Mouse (Mus musculus) small intestine, adult 2 months (tissue): ENCODE data around the gene Pzp. TPM values are rescaled to one million over a fixed set of nuclear protein-coding genes. Genes with fewer than 3 reads are reported as not detected.

ENCODE experiments used
- H3K27ac ChIP-seq: fragments of 200-500 bp; 2 replicates; pipeline ENCODE4 v1.5.1; 2012; ENCODE audit warnings: low read depth, low read length, control low read depth, inconsistent platforms; ENCODE audit not compliant: insufficient read depth
- H3K27me3 ChIP-seq: fragments of 200-500 bp; 2 replicates; pipeline ENCODE4 v1.6.1; 2012; ENCODE audit warnings: mild to moderate bottlenecking, moderate library complexity, low read length, inconsistent platforms; ENCODE audit not compliant: control insufficient read depth, insufficient read depth
- H3K36me3 ChIP-seq: fragments of 200-500 bp; 2 replicates; pipeline ENCODE4 v1.6.1; 2012; ENCODE audit warnings: mild to moderate bottlenecking, low read length, control low read depth, inconsistent platforms; ENCODE audit not compliant: control insufficient read depth, insufficient read depth
- H3K4me1 ChIP-seq: fragments of 200-500 bp; 2 replicates; pipeline ENCODE4 v1.6.1; 2012; ENCODE audit warnings: low read length, inconsistent platforms, mixed read lengths; ENCODE audit not compliant: control insufficient read depth, insufficient read depth, insufficient read length
- H3K4me3 ChIP-seq: fragments of 200-500 bp; 2 replicates; pipeline ENCODE4 v1.5.1; 2012; ENCODE audit warnings: low read depth, mild to moderate bottlenecking, control low read depth, inconsistent platforms, low read length, moderate library complexity
- CTCF ChIP-seq: fragments of 200-500 bp; IDR thresholded peaks from 2 replicates; pipeline ENCODE4 v1.5.1; 2012; ENCODE audit warnings: low read depth, mild to moderate bottlenecking, control low read depth, inconsistent platforms, low read length, moderate library complexity, mixed read lengths; ENCODE audit not compliant: insufficient replicate concordance, insufficient read length; ENCODE audit errors: extremely low read depth
- POLR2A ChIP-seq: fragments of 200-500 bp; IDR thresholded peaks from 2 replicates; pipeline ENCODE4 v1.6.1; 2012; ENCODE audit warnings: low read depth, mild to moderate bottlenecking, control low read depth, inconsistent platforms, low read length, moderate library complexity
- WGBS: fragments of 180-500 bp; shearing (Covaris S2); methylation state at CpG from one replicate; pipeline ENCODE4 v1.1.7; 2018; 5-methylcytosine and 5-hydroxymethylcytosine counted together
- polyA plus RNA-seq: library from polyadenylated mRNA; depleted of rRNA; stranded (reverse); fragments of >200 nt; gene quantifications from 2 replicates; pipeline ENCODE4 v1.2.3, GENCODE M21; 2012

The Pzp gene
- polyA plus RNA-seq, 1 experiment, result not detected

DNA sequence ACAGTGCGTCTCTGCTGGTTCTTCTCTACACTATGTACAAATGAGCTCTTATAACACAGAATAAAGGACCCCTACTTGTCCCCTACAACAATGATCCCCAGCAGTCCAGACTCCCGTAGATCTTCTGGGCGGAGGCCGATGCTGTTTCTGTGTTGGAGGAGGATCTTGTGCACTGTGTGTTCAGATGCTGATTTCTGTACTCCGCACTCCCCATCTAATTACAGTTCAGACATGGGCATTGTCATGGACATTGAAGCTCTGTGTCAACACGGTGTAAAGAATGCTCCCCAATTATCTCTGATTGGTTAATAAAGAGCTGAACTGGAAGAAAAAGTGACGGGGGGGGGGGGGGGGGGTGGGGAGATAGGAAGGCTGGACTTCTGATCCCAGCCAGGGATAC, 60.5 kb downstream of the Pzp start:
- 41% methylated on average over 7 of the region's 7 CpGs for WGBS
- Histone ChIP-seq H3K36me3 (no peaks in the 10 kb centered on the region), H3K27ac (no peak overlapping the region), H3K4me1 (peaks cover 2% of the 10 kb centered on the region; the same call in 1 of the 2 replicates), H3K27me3 (no peaks in the 10 kb centered on the region), H3K4me3 (no peak overlapping the region)
- TF ChIP-seq CTCF (no peak), POLR2A (no peak)

DNA sequence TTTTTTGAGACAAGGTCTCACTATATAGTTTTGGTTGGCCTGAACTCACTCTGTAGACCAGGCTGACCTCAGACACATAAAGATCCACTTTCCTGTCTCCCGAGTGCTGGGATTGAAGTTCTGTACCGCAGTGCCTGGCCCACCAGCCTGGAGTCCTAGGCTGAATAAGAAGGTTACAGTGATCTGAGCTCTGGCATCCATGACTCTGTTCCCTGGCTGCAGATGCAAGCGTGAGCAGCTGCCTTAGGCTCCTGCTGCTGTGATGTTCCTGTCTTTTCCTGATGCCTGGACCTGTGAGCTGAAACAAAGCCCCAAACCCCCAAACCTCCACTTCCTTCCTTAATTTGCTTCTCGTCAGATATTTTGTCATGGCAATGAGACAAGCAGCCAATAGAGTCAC, 61.5 kb downstream of the Pzp start:
- WGBS, result 80% methylated on average over 4 of the region's 4 CpGs
- TF ChIP-seq POLR2A, result no peak
- no peak for TF ChIP-seq CTCF

DNA sequence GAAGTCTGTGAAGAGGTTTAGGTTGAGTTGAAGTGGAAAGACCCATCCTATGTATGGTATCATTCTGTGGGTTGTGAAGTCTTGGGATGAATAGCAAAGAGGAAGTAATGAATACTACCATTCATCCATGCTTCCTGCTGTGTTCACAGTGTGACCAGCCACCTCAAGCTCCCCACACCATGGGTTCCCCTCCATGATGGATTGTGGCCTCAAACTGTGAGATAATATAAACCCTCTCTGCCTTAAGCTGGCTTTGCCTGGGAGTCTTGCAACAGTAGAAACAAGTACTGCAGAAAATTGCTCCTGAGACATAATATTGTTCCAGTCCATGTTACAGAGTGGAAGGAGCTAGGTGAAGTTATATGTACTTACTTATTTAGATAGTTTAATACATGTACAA, 64.9 kb downstream of the Pzp start:
- H3K27ac ChIP-seq, result no peak overlapping the region
- H3K4me1 ChIP-seq, result no peaks in the 10 kb centered on the region
- H3K27me3 ChIP-seq, result no peaks in the 10 kb centered on the region
- no peak for TF ChIP-seq CTCF
- TF ChIP-seq POLR2A, result no peak
- no peak overlapping the region for H3K4me3 ChIP-seq
- H3K36me3 ChIP-seq, result no peaks in the 10 kb centered on the region

More for the DNA sequence above, 61.5 kb downstream of the Pzp start:
- H3K4me1 ChIP-seq, result peaks cover 2% of the 10 kb centered on the region; the same call in 1 of the 2 replicates
- no peaks in the 10 kb centered on the region for H3K27me3 ChIP-seq
- H3K4me3 ChIP-seq, result no peak overlapping the region
- no peaks in the 10 kb centered on the region for H3K36me3 ChIP-seq
- no peak overlapping the region for H3K27ac ChIP-seq

DNA sequence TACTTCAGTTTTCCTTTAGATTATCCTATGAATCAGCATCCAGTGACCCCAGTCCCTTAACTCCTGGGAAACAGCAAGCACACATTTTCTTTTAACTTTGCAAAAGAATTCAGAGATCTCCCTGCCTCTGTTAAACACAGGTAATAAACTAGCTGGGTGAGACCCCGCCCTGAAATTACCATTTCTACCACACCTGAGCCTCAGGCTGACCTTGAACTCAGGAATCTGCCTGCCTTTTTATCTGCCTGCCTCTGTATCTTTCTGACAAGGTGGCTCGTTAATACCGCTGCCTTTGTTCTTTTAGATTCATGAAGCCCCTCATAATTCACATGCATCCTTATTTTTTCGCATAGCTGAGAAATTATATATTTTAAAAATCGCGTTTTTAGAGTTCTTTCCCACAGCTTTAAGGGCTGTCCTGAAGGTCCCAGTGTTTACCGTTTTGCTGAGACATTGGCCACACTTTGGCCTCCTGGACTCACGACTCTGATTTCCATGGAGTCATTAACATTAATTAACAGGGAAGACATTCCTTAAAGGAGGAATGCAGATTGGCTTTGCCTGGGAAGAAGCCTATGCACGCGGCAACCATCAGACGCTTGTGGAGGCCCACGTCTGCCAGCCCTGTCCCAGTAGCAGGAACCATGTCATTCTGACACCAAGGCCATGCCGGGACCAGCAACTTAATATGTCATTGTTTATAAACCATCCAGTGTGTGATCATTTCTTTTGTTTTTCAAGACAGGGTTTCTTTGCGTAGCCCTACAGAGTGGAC, 65.6 kb downstream of the Pzp start:
- TF ChIP-seq POLR2A (no peak), CTCF (no peak)
- no peaks in the 10 kb centered on the region for H3K27me3 ChIP-seq
- no peaks in the 10 kb centered on the region for H3K4me1 ChIP-seq
- no peaks in the 10 kb centered on the region for H3K36me3 ChIP-seq
- H3K4me3 ChIP-seq, result no peak overlapping the region
- H3K27ac ChIP-seq, result no peak overlapping the region
- WGBS, result 80% methylated on average over 14 of the region's 14 CpGs

DNA sequence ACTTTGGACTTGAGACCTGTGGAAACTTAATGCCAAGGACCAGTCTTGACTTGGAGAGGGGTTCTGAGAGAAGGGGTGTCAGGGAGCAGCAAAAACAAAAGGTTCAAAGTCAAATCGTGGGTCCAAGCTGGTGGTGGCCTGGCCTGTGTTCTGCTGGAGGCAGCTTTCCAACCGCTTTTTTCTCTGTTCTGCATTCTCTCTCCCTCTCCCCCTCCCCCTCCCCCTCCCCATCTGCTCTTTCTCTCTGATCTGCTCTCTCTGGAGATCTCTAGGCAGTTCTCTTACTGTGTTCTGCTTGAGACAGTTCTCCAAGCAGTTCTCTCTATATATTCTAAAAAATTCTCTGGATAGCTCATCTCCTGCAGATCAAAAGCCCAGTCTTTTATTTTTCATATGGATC, 66.2 kb downstream of the Pzp start:
- H3K4me1 ChIP-seq, result no peaks in the 10 kb centered on the region
- no peaks in the 10 kb centered on the region for H3K36me3 ChIP-seq
- H3K27me3 ChIP-seq, result no peaks in the 10 kb centered on the region
- no peak overlapping the region for H3K4me3 ChIP-seq
- H3K27ac ChIP-seq, result no peak overlapping the region
- WGBS, result 59% methylated on average over 2 of the region's 2 CpGs
- no peak for TF ChIP-seq POLR2A
- no peak for TF ChIP-seq CTCF

DNA sequence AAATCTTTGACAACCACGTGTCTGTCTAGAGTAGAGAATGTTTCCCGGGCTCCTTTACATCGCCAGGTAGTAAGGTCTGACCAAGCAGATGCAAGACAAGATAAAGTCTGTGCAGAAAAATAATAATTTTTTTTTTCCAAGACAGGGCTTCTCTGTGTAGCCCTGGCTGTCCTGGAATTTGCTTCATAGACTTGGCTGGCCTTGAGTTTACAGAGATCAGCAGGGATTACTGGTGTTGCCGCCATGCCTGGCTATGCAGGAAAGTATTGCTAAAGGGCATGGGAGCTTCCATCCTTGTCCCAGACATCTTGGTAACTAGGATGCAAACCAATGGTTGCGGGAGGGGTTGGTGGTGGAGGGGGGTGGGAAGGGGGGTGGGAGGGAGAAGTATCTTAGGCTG, 69.3 kb downstream of the Pzp start:
- H3K27me3 ChIP-seq, result no peaks in the 10 kb centered on the region
- no peaks in the 10 kb centered on the region for H3K36me3 ChIP-seq
- WGBS, result 68% methylated on average over 5 of the region's 5 CpGs
- no peak for TF ChIP-seq POLR2A
- TF ChIP-seq CTCF, result no peak
- no peak overlapping the region for H3K4me3 ChIP-seq
- H3K4me1 ChIP-seq, result no peaks in the 10 kb centered on the region
- no peak overlapping the region for H3K27ac ChIP-seq

DNA sequence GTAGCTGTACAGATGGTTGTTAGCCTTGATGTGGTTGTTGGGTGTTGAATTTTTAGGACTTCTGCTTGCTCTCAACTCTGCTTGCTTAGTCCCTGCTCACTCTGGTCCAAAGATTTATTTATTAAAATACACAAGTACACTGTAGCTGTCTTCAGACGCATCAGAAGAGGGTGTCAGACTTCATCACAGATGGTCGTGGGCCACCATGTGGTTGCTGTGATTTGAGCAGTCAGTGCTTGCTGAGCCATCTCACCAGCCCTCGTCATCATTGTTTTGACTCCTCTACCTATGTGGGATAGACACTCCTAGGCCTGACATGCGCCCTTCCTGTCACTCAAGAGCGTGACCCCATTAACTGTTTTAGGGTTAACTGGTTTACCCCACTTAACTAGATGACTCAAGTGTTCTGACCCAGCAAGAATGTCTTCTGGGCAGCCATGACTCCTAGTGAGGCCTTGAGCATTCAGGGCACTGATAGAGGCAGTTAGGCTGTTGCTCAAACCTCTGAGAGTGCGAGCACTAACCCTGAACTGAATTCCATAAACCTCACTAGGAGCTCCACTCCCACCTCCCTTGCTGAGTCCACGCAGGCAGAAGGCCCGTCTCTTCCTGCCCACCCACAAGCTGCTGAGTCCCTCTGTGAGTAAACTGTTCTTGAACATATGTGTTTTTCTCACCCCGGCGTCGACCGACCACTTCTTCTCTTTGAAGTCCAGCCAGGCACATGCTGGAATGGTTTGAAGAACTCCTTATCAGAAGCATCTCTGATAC, 70.5 kb downstream of the Pzp start:
- Histone ChIP-seq H3K27me3 (no peaks in the 10 kb centered on the region), H3K36me3 (no peaks in the 10 kb centered on the region), H3K27ac (no peak overlapping the region), H3K4me1 (no peaks in the 10 kb centered on the region), H3K4me3 (no peak overlapping the region)
- 65% methylated on average over 12 of the region's 12 CpGs for WGBS
- TF ChIP-seq CTCF (no peak), POLR2A (no peak)
